Mouse (Mus musculus): ENCODE data around the gene Arid5a. TPM values are rescaled to one million over a fixed set of nuclear protein-coding genes. Genes with fewer than 3 reads are reported as not detected.
A peak's percentile ranks its signal among the peaks of the same experiment; 100 is the strongest.

Arid5a gene
- polyA plus RNA-seq, 1 experiment from 2014 or later = 3.8 TPM

DNA sequence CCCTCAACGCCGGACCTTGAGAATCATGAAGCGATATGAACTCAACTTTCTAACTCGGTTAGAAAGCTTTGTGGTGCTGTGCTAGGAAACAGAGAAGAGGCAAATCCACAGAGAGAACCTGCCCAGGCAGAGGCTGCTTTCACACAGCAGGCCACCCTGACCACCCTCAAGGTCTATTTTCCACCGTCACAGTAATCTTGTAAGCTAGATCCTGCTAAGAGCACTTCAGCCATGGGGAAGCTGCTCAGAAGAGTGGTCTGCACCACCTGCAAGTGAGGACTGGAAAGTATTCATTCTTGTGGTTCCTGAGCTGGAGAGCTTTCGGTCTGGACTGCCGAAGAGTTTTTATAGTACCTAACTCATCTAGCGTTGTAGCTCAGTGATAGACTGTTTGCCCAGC lies 5.3 kb upstream of the Arid5a start:
- Histone ChIP-seq H3K9me3 (ENCODE audit: control insufficient read depth, low read length) (no peaks in the 10 kb centered on the region), H3K4me1 (replicated peaks; ENCODE audit: control insufficient read depth, insufficient read depth, low read length) (peaks cover 7% of the 10 kb centered on the region), H3K9ac (replicated peaks; ENCODE audit: low read depth, low read length) (no peak overlapping the region), H3K4me3 (replicated peaks; ENCODE audit: low read length) (no peak overlapping the region), H3K27ac (ENCODE audit: low read length) (no peak overlapping the region), H3K4me2 (ENCODE audit: low read length) (no peak overlapping the region), H3K27me3 (replicated peaks; ENCODE audit: control insufficient read depth, insufficient read depth, low read length) (peaks cover 3% of the 10 kb centered on the region), H3K36me3 (ENCODE audit: control insufficient read depth, insufficient read depth) (no peaks in the 10 kb centered on the region)
- no peak for ATAC-seq
- WGBS = 81% methylated on average over 8 of the region's 8 CpGs

- peak overlapping the region; percentile 62 for H3K9ac ChIP-seq (replicated peaks; ENCODE audit: low read depth, low read length)
- 0 out of 2 replicates have a peak, but pooled peaks have one; percentile 0 for ATAC-seq
- H3K4me1 ChIP-seq (replicated peaks; ENCODE audit: control insufficient read depth, insufficient read depth, low read length) = peaks cover 7% of the 10 kb centered on the region
- peak overlapping the region; percentile 79 for H3K27ac ChIP-seq (ENCODE audit: low read length)
- WGBS = 18% methylated on average over 9 of the region's 9 CpGs
- H3K9me3 ChIP-seq (ENCODE audit: control insufficient read depth, low read length) = no peaks in the 10 kb centered on the region
- no peaks in the 10 kb centered on the region for H3K36me3 ChIP-seq (ENCODE audit: control insufficient read depth, insufficient read depth)
- H3K4me3 ChIP-seq (replicated peaks; ENCODE audit: low read length) = peak overlapping the region; percentile 49
- peaks cover 3% of the 10 kb centered on the region for H3K27me3 ChIP-seq (replicated peaks; ENCODE audit: control insufficient read depth, insufficient read depth, low read length)
- peak overlapping the region; percentile 74 for H3K4me2 ChIP-seq (ENCODE audit: low read length)
Observed at GRCm38 (mm10) chr1:36302957-36303356, 4.6 kb upstream of the Arid5a start.

DNA sequence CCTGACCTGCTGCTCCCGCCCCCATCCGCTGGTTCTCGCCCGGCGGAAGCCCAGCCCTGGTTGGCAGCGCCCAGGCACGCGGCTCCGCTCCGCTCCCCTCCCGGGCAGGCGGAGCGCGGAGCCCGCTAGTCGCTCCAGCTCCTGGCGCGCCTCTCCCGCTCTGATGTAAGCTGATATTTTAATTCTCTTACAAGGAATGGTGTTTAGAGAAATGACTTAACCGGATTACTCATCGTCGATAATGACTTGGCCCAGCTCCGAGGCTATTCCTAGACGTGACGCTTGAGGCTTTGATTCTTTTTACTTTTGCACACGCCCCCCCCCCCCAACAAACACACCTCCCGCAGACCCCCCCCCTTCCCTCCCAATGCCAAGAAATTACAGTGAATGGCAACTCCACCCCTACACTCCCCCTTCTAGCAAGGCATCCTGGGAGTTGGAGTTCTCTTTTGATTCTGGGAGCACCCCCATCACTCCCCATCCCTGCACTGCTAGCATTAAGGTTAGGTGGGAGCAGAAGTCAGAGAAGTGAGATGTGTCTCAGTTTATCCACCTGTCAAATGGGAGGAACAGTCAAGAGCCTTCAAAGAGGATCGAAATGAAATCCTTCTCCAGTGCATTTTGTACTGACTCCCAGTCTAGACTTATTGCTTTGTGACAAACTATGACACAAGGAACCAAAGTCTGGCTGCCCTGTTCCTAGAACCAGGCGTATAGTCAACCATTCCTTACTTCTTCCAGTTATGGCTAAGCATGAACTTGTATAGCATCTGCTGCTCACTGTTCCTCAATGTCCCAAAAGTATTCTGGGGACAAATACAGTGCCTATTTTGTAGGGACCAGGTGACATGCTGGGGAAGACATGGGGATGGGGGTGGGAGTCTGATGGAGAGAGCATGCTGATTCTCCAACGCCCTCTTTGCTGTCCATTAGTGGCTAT lies 3.9 kb upstream of the Arid5a start:
- H3K9me3 ChIP-seq (ENCODE audit: control insufficient read depth, low read length) = no peaks in the 10 kb centered on the region
- peaks cover 14% of the 10 kb centered on the region for H3K4me1 ChIP-seq (replicated peaks; ENCODE audit: control insufficient read depth, insufficient read depth, low read length)
- peaks cover 5% of the 10 kb centered on the region for H3K27me3 ChIP-seq (replicated peaks; ENCODE audit: control insufficient read depth, insufficient read depth, low read length)
- H3K4me3 ChIP-seq (replicated peaks; ENCODE audit: low read length) = peak overlapping the region; percentile 49
- H3K36me3 ChIP-seq (ENCODE audit: control insufficient read depth, insufficient read depth) = no peaks in the 10 kb centered on the region
- peak overlapping the region; percentile 62 for H3K9ac ChIP-seq (replicated peaks; ENCODE audit: low read depth, low read length)
- peak overlapping the region; percentile 79 for H3K27ac ChIP-seq (ENCODE audit: low read length)
- WGBS = 9% methylated on average over 30 of the region's 30 CpGs
- H3K4me2 ChIP-seq (ENCODE audit: low read length) = peak overlapping the region; percentile 74
- ATAC-seq = peak; percentile 67

GRCm38 (mm10) chr1:36304764-36305163 lies 2.8 kb upstream of the Arid5a start:
- Histone ChIP-seq H3K4me1 (replicated peaks; ENCODE audit: control insufficient read depth, insufficient read depth, low read length) (peaks cover 21% of the 10 kb centered on the region), H3K27ac (ENCODE audit: low read length) (no peak overlapping the region), H3K4me2 (ENCODE audit: low read length) (no peak overlapping the region), H3K4me3 (replicated peaks; ENCODE audit: low read length) (no peak overlapping the region), H3K36me3 (ENCODE audit: control insufficient read depth, insufficient read depth) (no peaks in the 10 kb centered on the region), H3K9me3 (ENCODE audit: control insufficient read depth, low read length) (no peaks in the 10 kb centered on the region), H3K9ac (replicated peaks; ENCODE audit: low read depth, low read length) (no peak overlapping the region), H3K27me3 (replicated peaks; ENCODE audit: control insufficient read depth, insufficient read depth, low read length) (peaks cover 4% of the 10 kb centered on the region)
- no peak for ATAC-seq
- 71% methylated on average over 7 of the region's 7 CpGs for WGBS

DNA sequence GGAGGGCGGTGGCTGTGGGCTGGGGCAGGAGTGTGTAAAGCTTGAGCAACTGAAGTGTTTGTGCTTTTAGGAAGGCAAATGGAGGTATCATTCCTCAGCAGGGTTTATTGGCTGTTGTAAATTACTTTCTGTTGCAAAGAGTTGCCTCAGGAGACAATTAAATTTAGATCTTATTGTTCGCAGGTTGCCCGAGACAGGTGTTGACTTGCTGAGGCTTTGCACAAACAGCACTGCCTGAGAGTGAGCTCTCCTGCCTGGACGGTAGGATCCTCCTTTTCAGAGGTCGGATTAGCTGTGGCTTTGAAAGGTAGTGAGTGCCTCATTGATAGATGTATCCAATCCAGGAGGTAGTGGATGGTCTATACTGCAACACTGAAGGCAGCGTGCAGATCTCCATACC lies 1.4 kb upstream of the Arid5a start:
- no peak overlapping the region for H3K4me3 ChIP-seq (replicated peaks; ENCODE audit: low read length)
- H3K9ac ChIP-seq (replicated peaks; ENCODE audit: low read depth, low read length) = no peak overlapping the region
- 76% methylated on average over 6 of the region's 6 CpGs for WGBS
- H3K4me2 ChIP-seq (ENCODE audit: low read length) = no peak overlapping the region
- H3K36me3 ChIP-seq (ENCODE audit: control insufficient read depth, insufficient read depth) = no peaks in the 10 kb centered on the region
- H3K4me1 ChIP-seq (replicated peaks; ENCODE audit: control insufficient read depth, insufficient read depth, low read length) = peaks cover 21% of the 10 kb centered on the region
- ATAC-seq = no peak
- H3K27ac ChIP-seq (ENCODE audit: low read length) = no peak overlapping the region
- H3K9me3 ChIP-seq (ENCODE audit: control insufficient read depth, low read length) = no peaks in the 10 kb centered on the region
- H3K27me3 ChIP-seq (replicated peaks; ENCODE audit: control insufficient read depth, insufficient read depth, low read length) = peaks cover 4% of the 10 kb centered on the region

GRCm38 (mm10) chr1:36307121-36307494 lies 425 bp upstream of the Arid5a start:
- Histone ChIP-seq H3K36me3 (ENCODE audit: control insufficient read depth, insufficient read depth) (no peaks in the 10 kb centered on the region), H3K4me1 (replicated peaks; ENCODE audit: control insufficient read depth, insufficient read depth, low read length) (peaks cover 21% of the 10 kb centered on the region), H3K4me2 (ENCODE audit: low read length) (no peak overlapping the region), H3K4me3 (replicated peaks; ENCODE audit: low read length) (no peak overlapping the region), H3K9me3 (ENCODE audit: control insufficient read depth, low read length) (no peaks in the 10 kb centered on the region), H3K9ac (replicated peaks; ENCODE audit: low read depth, low read length) (no peak overlapping the region), H3K27ac (ENCODE audit: low read length) (no peak overlapping the region), H3K27me3 (replicated peaks; ENCODE audit: control insufficient read depth, insufficient read depth, low read length) (peaks cover 4% of the 10 kb centered on the region)
- no peak for ATAC-seq
- 67% methylated on average over 7 of the region's 7 CpGs for WGBS

DNA sequence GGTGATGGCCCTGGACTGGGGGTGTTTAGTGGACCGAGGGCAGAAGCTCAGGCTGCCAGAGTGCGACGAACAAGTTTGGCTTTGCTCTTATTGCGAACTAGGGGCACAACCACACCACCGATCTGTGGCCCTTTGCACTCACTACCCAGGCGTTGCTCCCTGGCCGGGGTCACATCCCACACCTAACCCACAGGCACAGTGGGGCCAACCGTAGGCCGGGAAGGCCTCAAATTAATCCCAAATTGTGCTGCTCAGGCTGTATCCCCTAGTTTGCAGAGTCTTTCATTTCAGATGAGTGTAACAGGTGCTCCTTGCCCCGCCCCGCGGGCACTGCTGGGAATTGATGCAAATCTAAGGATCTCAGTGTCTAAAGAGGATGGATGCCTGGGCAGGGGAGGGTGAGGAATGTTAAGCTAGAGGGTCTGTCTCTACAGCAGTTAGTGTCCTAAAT lies 943 bp downstream of the Arid5a start:
- Histone ChIP-seq H3K9ac (replicated peaks; ENCODE audit: low read depth, low read length) (peak overlapping the region; percentile 68; the same call in 1 of the 2 replicates), H3K4me3 (replicated peaks; ENCODE audit: low read length) (peak overlapping the region; percentile 74), H3K27ac (ENCODE audit: low read length) (no peak overlapping the region), H3K36me3 (ENCODE audit: control insufficient read depth, insufficient read depth) (no peaks in the 10 kb centered on the region), H3K4me2 (ENCODE audit: low read length) (peak overlapping the region; percentile 75), H3K27me3 (replicated peaks; ENCODE audit: control insufficient read depth, insufficient read depth, low read length) (peaks cover 4% of the 10 kb centered on the region; the same call in 1 of the 2 replicates), H3K9me3 (ENCODE audit: control insufficient read depth, low read length) (no peaks in the 10 kb centered on the region), H3K4me1 (replicated peaks; ENCODE audit: control insufficient read depth, insufficient read depth, low read length) (peaks cover 14% of the 10 kb centered on the region)
- 5% methylated on average over 12 of the region's 12 CpGs for WGBS
- no peak for ATAC-seq

- H3K27ac ChIP-seq (ENCODE audit: low read length) = no peak overlapping the region
- no peaks in the 10 kb centered on the region for H3K36me3 ChIP-seq (ENCODE audit: control insufficient read depth, insufficient read depth)
- H3K4me2 ChIP-seq (ENCODE audit: low read length) = no peak overlapping the region; the same call in 1 of the 2 replicates
- H3K4me1 ChIP-seq (replicated peaks; ENCODE audit: control insufficient read depth, insufficient read depth, low read length) = peaks cover 14% of the 10 kb centered on the region
- 58% methylated on average over 9 of the region's 9 CpGs for WGBS
- no peak overlapping the region for H3K9ac ChIP-seq (replicated peaks; ENCODE audit: low read depth, low read length)
- peaks cover 4% of the 10 kb centered on the region; the same call in 1 of the 2 replicates for H3K27me3 ChIP-seq (replicated peaks; ENCODE audit: control insufficient read depth, insufficient read depth, low read length)
- ATAC-seq = no peak
- no peaks in the 10 kb centered on the region for H3K9me3 ChIP-seq (ENCODE audit: control insufficient read depth, low read length)
- no peak overlapping the region for H3K4me3 ChIP-seq (replicated peaks; ENCODE audit: low read length)
Observed at GRCm38 (mm10) chr1:36308966-36309475, 1.5 kb downstream of the Arid5a start.

DNA sequence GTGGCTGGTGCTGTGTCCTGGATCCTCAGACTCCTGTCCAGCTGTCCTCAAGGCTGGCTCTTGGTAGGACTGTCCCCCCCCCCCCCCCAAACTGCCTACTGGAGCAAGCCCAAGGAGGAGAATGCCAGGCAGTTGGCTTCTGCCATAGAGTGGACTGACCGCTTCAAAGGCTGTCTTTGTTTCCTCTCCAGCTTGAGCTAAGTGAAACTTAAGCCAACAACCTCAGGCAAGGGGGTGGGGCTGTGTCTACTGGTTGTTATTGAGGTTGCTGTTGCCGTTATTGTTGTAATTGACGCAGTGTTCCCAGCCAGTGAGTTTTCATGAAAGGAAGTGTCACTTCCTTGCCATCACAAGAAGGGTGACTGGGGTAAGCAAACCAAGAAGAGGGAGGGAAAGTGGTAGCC lies 2.0 kb downstream of the Arid5a start:
- H3K36me3 ChIP-seq (ENCODE audit: control insufficient read depth, insufficient read depth) = no peaks in the 10 kb centered on the region
- no peak for ATAC-seq
- no peak overlapping the region for H3K9ac ChIP-seq (replicated peaks; ENCODE audit: low read depth, low read length)
- no peaks in the 10 kb centered on the region for H3K9me3 ChIP-seq (ENCODE audit: control insufficient read depth, low read length)
- no peak overlapping the region for H3K27ac ChIP-seq (ENCODE audit: low read length)
- no peak overlapping the region for H3K4me3 ChIP-seq (replicated peaks; ENCODE audit: low read length)
- H3K27me3 ChIP-seq (replicated peaks; ENCODE audit: control insufficient read depth, insufficient read depth, low read length) = peaks cover 4% of the 10 kb centered on the region; the same call in 1 of the 2 replicates
- H3K4me1 ChIP-seq (replicated peaks; ENCODE audit: control insufficient read depth, insufficient read depth, low read length) = peaks cover 14% of the 10 kb centered on the region
- WGBS = 4% methylated on average over 3 of the region's 3 CpGs
- no peak overlapping the region for H3K4me2 ChIP-seq (ENCODE audit: low read length)

All from forebrain, embryonic 16.5 days (tissue).